Comparison of ENCODE assay signal across 15 mouse cellular contexts in genomic region chr10:66745871-66746270, GRCm38 (mm10).
"Had no signal": no experiment of that assay in that cellular context is flagged by ENCODE, and none has a peak within 500 bp of the region (broad histone marks: within the 10 kb centered on the region; RNA-seq: fewer than 3 reads in every experiment).

No protein-coding gene starts in this region.

- H3K27ac ChIP-seq: neural tube, embryonic 12.5 days; neural tube, embryonic 13.5 days; neural tube, embryonic 15.5 days; stomach, embryonic 15.5 days; stomach, postnatal 0 days had no signal

- H3K4me1 ChIP-seq: neural tube, embryonic 12.5 days; stomach, embryonic 15.5 days had no signal

- H3K9me3 ChIP-seq: neural tube, embryonic 12.5 days; neural tube, embryonic 13.5 days; neural tube, embryonic 15.5 days; stomach, embryonic 15.5 days had no signal

- DNase-seq: retina, postnatal 1 day; right cerebral cortex, postnatal 25 days; right cerebral cortex, postnatal 4 days; spleen, adult 18-20 months; thymus, adult 18-20 months; thymus, adult 2 months; thymus, postnatal 14 days; thymus, postnatal 25 days; thymus, postnatal 36 days; thymus, postnatal 4 days had no signal

- H3K27me3 ChIP-seq: neural tube, embryonic 12.5 days; neural tube, embryonic 13.5 days; neural tube, embryonic 15.5 days; stomach, embryonic 15.5 days had no signal

- H3K4me3 ChIP-seq: neural tube, embryonic 12.5 days; neural tube, embryonic 13.5 days; neural tube, embryonic 15.5 days; stomach, embryonic 15.5 days had no signal

- H3K36me3 ChIP-seq: neural tube, embryonic 12.5 days; neural tube, embryonic 13.5 days; neural tube, embryonic 15.5 days; stomach, embryonic 15.5 days had no signal
